Comparison of ENCODE assay signal across 17 mouse cellular contexts in genomic region chr1:98174811-98175132, GRCm38 (mm10).
DNase-seq lines count a peak whose midpoint lies in the region; ATAC-seq and TF ChIP-seq lines count a peak whose summit lies in the region.
"Had no signal": no experiment of that assay in that cellular context is flagged by ENCODE, and none has a peak within 500 bp of the region (broad histone marks: within the 10 kb centered on the region; RNA-seq: fewer than 3 reads in every experiment).

No protein-coding gene starts in this region.

- 62% methylated on average over 4 of the region's 4 CpGs for WGBS in forebrain, postnatal 0 days
- WGBS in forebrain, embryonic 12.5 days = 68% methylated on average over 4 of the region's 4 CpGs
- 58% methylated on average over 4 of the region's 4 CpGs for WGBS in embryonic facial prominence, embryonic 12.5 days
- 42% methylated on average over 4 of the region's 4 CpGs for WGBS in hindbrain, embryonic 15.5 days
- 31% methylated on average over 4 of the region's 4 CpGs for WGBS in midbrain, embryonic 15.5 days

- no peaks in the 10 kb centered on the region for H3K36me3 ChIP-seq in forebrain, postnatal 0 days (ENCODE audit: insufficient read depth)
- H3K36me3 ChIP-seq in forebrain, embryonic 12.5 days (replicated peaks) = no peaks in the 10 kb centered on the region
- no peaks in the 10 kb centered on the region for H3K36me3 ChIP-seq in embryonic facial prominence, embryonic 12.5 days
- no peaks in the 10 kb centered on the region for H3K36me3 ChIP-seq in hindbrain, embryonic 15.5 days
- no peaks in the 10 kb centered on the region for H3K36me3 ChIP-seq in midbrain, embryonic 15.5 days (replicated peaks)
- H3K36me3 ChIP-seq: lung, embryonic 15.5 days had no signal

- no peaks in the 10 kb centered on the region for H3K27me3 ChIP-seq in forebrain, postnatal 0 days (ENCODE audit: insufficient read depth, low read length)
- H3K27me3 ChIP-seq in forebrain, embryonic 12.5 days = no peaks in the 10 kb centered on the region
- H3K27me3 ChIP-seq in embryonic facial prominence, embryonic 12.5 days = no peaks in the 10 kb centered on the region
- H3K27me3 ChIP-seq in hindbrain, embryonic 15.5 days = no peaks in the 10 kb centered on the region
- H3K27me3 ChIP-seq in midbrain, embryonic 15.5 days (replicated peaks) = no peaks in the 10 kb centered on the region
- H3K27me3 ChIP-seq: lung, embryonic 15.5 days had no signal

- no peak overlapping the region for H3K4me2 ChIP-seq in forebrain, postnatal 0 days (ENCODE audit: low read depth)
- no peak overlapping the region for H3K4me2 ChIP-seq in forebrain, embryonic 12.5 days
- no peak overlapping the region for H3K4me2 ChIP-seq in embryonic facial prominence, embryonic 12.5 days (replicated peaks)
- H3K4me2 ChIP-seq in hindbrain, embryonic 15.5 days = no peak overlapping the region
- H3K4me2 ChIP-seq in midbrain, embryonic 15.5 days = 0 out of 2 replicates have a peak overlapping the region, but pooled peaks have one; percentile 2
- H3K4me2 ChIP-seq: lung, embryonic 15.5 days had no signal

- H3K4me3 ChIP-seq in forebrain, postnatal 0 days (ENCODE audit: low read depth, low read length) = no peak overlapping the region
- H3K4me3 ChIP-seq in forebrain, embryonic 12.5 days (replicated peaks) = no peak overlapping the region
- H3K4me3 ChIP-seq in embryonic facial prominence, embryonic 12.5 days = no peak overlapping the region
- H3K4me3 ChIP-seq in hindbrain, embryonic 15.5 days = no peak overlapping the region
- no peak overlapping the region for H3K4me3 ChIP-seq in midbrain, embryonic 15.5 days
- H3K4me3 ChIP-seq: lung, embryonic 15.5 days had no signal

- no peaks in the 10 kb centered on the region for H3K4me1 ChIP-seq in forebrain, postnatal 0 days (ENCODE audit: insufficient read depth)
- peaks cover 14% of the 10 kb centered on the region; the same call in 1 of the 2 replicates for H3K4me1 ChIP-seq in forebrain, embryonic 12.5 days
- no peaks in the 10 kb centered on the region for H3K4me1 ChIP-seq in embryonic facial prominence, embryonic 12.5 days
- H3K4me1 ChIP-seq in hindbrain, embryonic 15.5 days (replicated peaks) = peaks cover 12% of the 10 kb centered on the region
- peaks cover 16% of the 10 kb centered on the region for H3K4me1 ChIP-seq in midbrain, embryonic 15.5 days
- H3K4me1 ChIP-seq: lung, embryonic 15.5 days had no signal

- ATAC-seq in forebrain, postnatal 0 days = no peak
- no peak for ATAC-seq in forebrain, embryonic 12.5 days (ENCODE audit: low FRiP score)
- no peak for ATAC-seq in embryonic facial prominence, embryonic 12.5 days (ENCODE audit: insufficient number of reproducible peaks, insufficient read depth, low FRiP score, low TSS enrichment)
- peak; percentile 47; the same call in 1 of the 2 replicates for ATAC-seq in hindbrain, embryonic 15.5 days (ENCODE audit: low FRiP score, low read depth)
- peak; percentile 53; the same call in 1 of the 2 replicates for ATAC-seq in midbrain, embryonic 15.5 days (replicated peaks)

- H3K9me3 ChIP-seq in forebrain, postnatal 0 days (ENCODE audit: low read length) = no peaks in the 10 kb centered on the region
- no peaks in the 10 kb centered on the region for H3K9me3 ChIP-seq in forebrain, embryonic 12.5 days
- H3K9me3 ChIP-seq in embryonic facial prominence, embryonic 12.5 days = no peaks in the 10 kb centered on the region
- H3K9me3 ChIP-seq in hindbrain, embryonic 15.5 days = no peaks in the 10 kb centered on the region
- no peaks in the 10 kb centered on the region for H3K9me3 ChIP-seq in midbrain, embryonic 15.5 days
- H3K9me3 ChIP-seq: lung, embryonic 15.5 days had no signal

- no peak for TF ChIP-seq CTCF in forebrain, postnatal 0 days (IDR thresholded peaks at IDR 0.05; ENCODE audit: low read depth)

- DNase-seq in forebrain, postnatal 0 days = no peak
- no peak for DNase-seq in cerebellum, postnatal 10 days
- DNase-seq in heart, adult 11 months = no peak
- no peak for DNase-seq in adrenal gland, adult 2 months
- DNase-seq: adrenal gland, postnatal 10 days; cerebellum, postnatal 36 days; heart, adult 18-20 months; kidney, adult 18-20 months; kidney, postnatal 36 days; liver; spleen, adult 18-20 months; thymus, adult 18-20 months had no signal

- no peak overlapping the region for H3K9ac ChIP-seq in forebrain, postnatal 0 days
- no peak overlapping the region for H3K9ac ChIP-seq in forebrain, embryonic 12.5 days
- no peak overlapping the region for H3K9ac ChIP-seq in embryonic facial prominence, embryonic 12.5 days
- H3K9ac ChIP-seq in hindbrain, embryonic 15.5 days = no peak overlapping the region
- H3K9ac ChIP-seq in midbrain, embryonic 15.5 days = no peak overlapping the region
- H3K9ac ChIP-seq: lung, embryonic 15.5 days had no signal

- H3K27ac ChIP-seq in forebrain, postnatal 0 days (ENCODE audit: low read depth, low read length) = peak overlapping the region; percentile 11; the same call in 1 of the 2 replicates
- H3K27ac ChIP-seq in forebrain, embryonic 12.5 days = no peak overlapping the region
- H3K27ac ChIP-seq in embryonic facial prominence, embryonic 12.5 days = 0 out of 2 replicates have a peak overlapping the region, but pooled peaks have one; percentile 30
- peak overlapping the region; percentile 63 for H3K27ac ChIP-seq in hindbrain, embryonic 15.5 days (replicated peaks)
- H3K27ac ChIP-seq in midbrain, embryonic 15.5 days = peak overlapping the region; percentile 67
- H3K27ac ChIP-seq: lung, embryonic 15.5 days had no signal

Comparison
In these comparisons a context has a peak if more than half of its experiments do, and no peak if none do; other contexts are left out.
1. ATAC-seq: peak in hindbrain, embryonic 15.5 days (single experiment) and midbrain, embryonic 15.5 days (single experiment); none in forebrain, postnatal 0 days (single experiment), forebrain, embryonic 12.5 days (single experiment) and embryonic facial prominence, embryonic 12.5 days (single experiment).